Mouse (Mus musculus): ENCODE results near the gene Lcp1. TPM values are rescaled to one million over a fixed set of nuclear protein-coding genes. Genes with fewer than 3 reads are reported as not detected.

Lcp1 gene
- total and polyA plus RNA-seq, 3 experiments, result 6.8 to 15.2 (median 14.3) TPM

DNA sequence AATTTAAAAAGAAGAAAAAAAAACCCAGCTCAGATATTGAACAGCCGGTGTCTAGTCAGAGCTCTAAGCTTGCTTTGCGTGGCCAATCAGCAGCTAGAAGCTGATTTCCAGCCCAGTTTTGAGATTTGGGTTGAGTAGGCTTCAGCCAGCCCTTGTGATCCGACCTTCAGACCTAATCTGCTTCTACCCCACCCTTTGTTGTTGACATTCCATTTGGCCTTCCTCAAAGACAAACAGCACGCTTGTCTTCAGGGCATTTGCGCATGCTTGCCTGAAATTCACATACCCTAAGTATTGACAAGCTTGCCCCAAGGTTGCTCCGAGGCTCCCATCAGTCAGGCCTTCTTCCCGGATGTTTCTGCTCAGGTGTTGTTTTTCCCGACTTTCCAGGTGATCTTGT, 23.6 kb downstream of the Lcp1 start:
- intact Hi-C loops (cut with DNase I), result no loop called here
- Histone ChIP-seq H3K9ac (ENCODE audit: low read depth, low read length) (no peak overlapping the region), H3K27me3 (ENCODE audit: control insufficient read depth, insufficient read depth, low read length) (no peaks in the 10 kb centered on the region), H3K27ac (no peak overlapping the region), H3K79me2 (replicated peaks; ENCODE audit: control insufficient read depth, insufficient read depth, low read length) (no peaks in the 10 kb centered on the region), H3K4me1 (ENCODE audit: control insufficient read depth, insufficient read depth, low read length) (no peaks in the 10 kb centered on the region), H3K4me3 (no peak overlapping the region), H3K36me3 (ENCODE audit: control insufficient read depth, insufficient read depth, low read length) (no peaks in the 10 kb centered on the region)
- WGBS, result 77% methylated on average over 8 of the region's 8 CpGs
- TF ChIP-seq CTCF (IDR thresholded peaks at IDR 0.05) (no peak), EP300 (IDR thresholded peaks at IDR 0.05; ENCODE audit: insufficient read depth, low read depth, low read length) (no peak), POLR2A (IDR thresholded peaks at IDR 0.05; ENCODE audit: insufficient read depth, low read depth, low read length) (no peak)
- no peak for DNase-seq

DNA sequence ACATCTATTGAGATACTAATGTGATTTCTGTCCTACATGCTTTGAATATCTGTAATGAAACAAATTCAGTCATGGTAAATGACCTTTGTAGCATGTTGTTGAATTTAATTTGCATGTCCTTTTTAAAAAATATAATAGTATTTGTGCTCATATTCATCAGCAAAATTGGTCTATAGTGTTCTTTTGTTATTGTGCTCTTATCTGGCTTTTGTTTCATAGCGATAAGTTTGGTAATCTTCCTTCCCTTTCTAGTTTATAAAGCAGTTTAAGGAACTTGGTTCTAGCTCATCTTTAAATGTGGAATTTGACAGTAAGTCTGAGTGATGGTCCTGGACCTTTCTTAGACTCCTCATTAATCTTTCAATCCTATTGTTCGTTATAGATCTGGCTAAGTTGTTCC, 28.5 kb downstream of the Lcp1 start:
- intact Hi-C loops (cut with DNase I), result no loop called here
- Histone ChIP-seq H3K27me3 (ENCODE audit: control insufficient read depth, insufficient read depth, low read length) (no peaks in the 10 kb centered on the region), H3K4me3 (no peak overlapping the region), H3K79me2 (replicated peaks; ENCODE audit: control insufficient read depth, insufficient read depth, low read length) (no peaks in the 10 kb centered on the region), H3K36me3 (ENCODE audit: control insufficient read depth, insufficient read depth, low read length) (no peaks in the 10 kb centered on the region), H3K4me1 (ENCODE audit: control insufficient read depth, insufficient read depth, low read length) (no peaks in the 10 kb centered on the region), H3K9ac (ENCODE audit: low read depth, low read length) (no peak overlapping the region), H3K27ac (no peak overlapping the region)
- TF ChIP-seq CTCF (IDR thresholded peaks at IDR 0.05) (no peak), EP300 (IDR thresholded peaks at IDR 0.05; ENCODE audit: insufficient read depth, low read depth, low read length) (no peak), POLR2A (IDR thresholded peaks at IDR 0.05; ENCODE audit: insufficient read depth, low read depth, low read length) (no peak)
- 78% methylated on average over 2 of the region's 2 CpGs for WGBS
- no peak for DNase-seq

DNA sequence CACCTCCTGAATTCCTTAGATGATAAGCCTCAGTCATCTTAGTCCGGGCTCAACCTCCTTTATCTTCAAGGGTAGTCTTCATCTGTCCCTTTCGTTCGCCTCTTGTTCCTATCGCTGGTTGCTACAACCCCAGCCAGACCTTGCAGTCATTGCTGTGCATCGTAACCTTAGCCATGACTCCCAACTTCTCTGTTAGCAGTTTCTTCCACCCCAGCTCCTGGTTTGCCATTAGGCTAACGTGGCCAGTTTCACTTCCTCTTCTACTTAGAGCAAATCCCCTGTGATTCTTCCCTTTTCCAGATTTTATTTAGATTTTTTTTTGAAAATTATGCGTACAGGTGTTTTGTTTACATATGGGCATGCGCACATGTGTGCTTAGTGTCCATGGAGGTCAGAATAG, 33.0 kb downstream of the Lcp1 start:
- no peak for DNase-seq
- H3K4me1 ChIP-seq (ENCODE audit: control insufficient read depth, insufficient read depth, low read length), result no peaks in the 10 kb centered on the region
- H3K79me2 ChIP-seq (replicated peaks; ENCODE audit: control insufficient read depth, insufficient read depth, low read length), result no peaks in the 10 kb centered on the region
- no peak for TF ChIP-seq EP300 (IDR thresholded peaks at IDR 0.05; ENCODE audit: insufficient read depth, low read depth, low read length)
- no peak for TF ChIP-seq POLR2A (IDR thresholded peaks at IDR 0.05; ENCODE audit: insufficient read depth, low read depth, low read length)
- TF ChIP-seq CTCF (IDR thresholded peaks at IDR 0.05), result no peak
- no peak overlapping the region for H3K4me3 ChIP-seq
- intact Hi-C loops (cut with DNase I), result no loop called here
- no peak overlapping the region; the same call in 1 of the 2 replicates for H3K27ac ChIP-seq
- H3K36me3 ChIP-seq (ENCODE audit: control insufficient read depth, insufficient read depth, low read length), result no peaks in the 10 kb centered on the region
- H3K9ac ChIP-seq (ENCODE audit: low read depth, low read length), result no peak overlapping the region
- no peaks in the 10 kb centered on the region for H3K27me3 ChIP-seq (ENCODE audit: control insufficient read depth, insufficient read depth, low read length)
- WGBS, result 85% methylated on average over 8 of the region's 8 CpGs

DNA sequence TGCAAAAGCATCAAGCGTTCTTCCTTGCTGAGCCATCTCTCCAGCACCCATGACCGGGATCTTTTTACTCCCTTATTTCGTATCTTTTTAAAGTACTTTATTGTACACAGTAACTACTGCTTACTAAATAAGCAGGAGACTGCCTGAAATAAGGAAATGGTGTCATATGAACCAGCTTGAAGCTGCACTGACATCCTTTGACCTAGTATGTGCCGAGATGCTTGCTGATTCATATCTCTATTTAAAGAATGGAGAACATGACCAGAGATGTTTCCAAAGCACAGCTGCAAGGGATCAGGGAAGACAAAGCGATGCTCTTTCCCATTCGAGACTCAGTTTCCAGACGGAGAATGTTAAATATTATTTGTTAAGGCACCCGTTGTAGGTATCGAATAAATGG, 33.4 kb downstream of the Lcp1 start:
- Histone ChIP-seq H3K36me3 (ENCODE audit: control insufficient read depth, insufficient read depth, low read length) (no peaks in the 10 kb centered on the region), H3K27ac (no peak overlapping the region), H3K27me3 (ENCODE audit: control insufficient read depth, insufficient read depth, low read length) (no peaks in the 10 kb centered on the region), H3K4me3 (no peak overlapping the region), H3K9ac (ENCODE audit: low read depth, low read length) (no peak overlapping the region), H3K79me2 (replicated peaks; ENCODE audit: control insufficient read depth, insufficient read depth, low read length) (no peaks in the 10 kb centered on the region), H3K4me1 (ENCODE audit: control insufficient read depth, insufficient read depth, low read length) (no peaks in the 10 kb centered on the region)
- intact Hi-C loops (cut with DNase I), result no loop called here
- TF ChIP-seq EP300 (IDR thresholded peaks at IDR 0.05; ENCODE audit: insufficient read depth, low read depth, low read length) (no peak), POLR2A (IDR thresholded peaks at IDR 0.05; ENCODE audit: insufficient read depth, low read depth, low read length) (no peak), CTCF (IDR thresholded peaks at IDR 0.05) (no peak)
- 86% methylated on average over 9 of the region's 9 CpGs for WGBS
- DNase-seq, result no peak

DNA sequence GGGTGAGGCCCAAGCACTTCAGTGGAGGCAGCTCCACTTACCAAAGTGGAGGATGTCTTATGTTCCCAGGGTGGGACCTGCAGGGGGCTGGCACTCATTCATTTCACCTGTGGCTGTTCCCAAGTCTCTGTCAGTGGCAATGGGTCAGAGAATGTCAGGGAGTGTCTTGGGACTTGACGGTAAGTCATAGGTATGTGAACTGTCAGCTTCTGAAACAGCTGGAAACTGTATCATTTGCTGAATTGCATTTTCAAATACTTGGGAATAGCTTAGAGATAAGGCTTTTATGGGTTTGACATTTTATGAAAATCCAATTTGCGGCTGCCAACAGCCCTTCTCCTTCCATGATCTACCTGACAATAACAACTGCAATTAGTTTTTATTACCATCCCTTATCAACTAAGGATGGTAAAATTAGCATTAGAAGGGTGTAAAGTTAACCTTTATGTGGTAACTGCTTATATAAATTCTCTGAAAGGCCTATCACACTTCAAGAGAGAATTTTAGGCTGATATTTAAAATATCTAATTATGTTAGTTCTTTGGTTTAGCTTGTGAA, 34.8 kb downstream of the Lcp1 start:
- no peaks in the 10 kb centered on the region for H3K27me3 ChIP-seq (ENCODE audit: control insufficient read depth, insufficient read depth, low read length)
- H3K79me2 ChIP-seq (replicated peaks; ENCODE audit: control insufficient read depth, insufficient read depth, low read length), result no peaks in the 10 kb centered on the region
- no peak overlapping the region for H3K9ac ChIP-seq (ENCODE audit: low read depth, low read length)
- TF ChIP-seq EP300 (IDR thresholded peaks at IDR 0.05; ENCODE audit: insufficient read depth, low read depth, low read length), result no peak
- TF ChIP-seq POLR2A (IDR thresholded peaks at IDR 0.05; ENCODE audit: insufficient read depth, low read depth, low read length), result no peak
- TF ChIP-seq CTCF (IDR thresholded peaks at IDR 0.05), result no peak
- 79% methylated on average over 2 of the region's 2 CpGs for WGBS
- intact Hi-C loops (cut with DNase I), result no loop called here
- H3K4me1 ChIP-seq (ENCODE audit: control insufficient read depth, insufficient read depth, low read length), result no peaks in the 10 kb centered on the region
- H3K36me3 ChIP-seq (ENCODE audit: control insufficient read depth, insufficient read depth, low read length), result no peaks in the 10 kb centered on the region
- H3K4me3 ChIP-seq, result no peak overlapping the region
- no peak for DNase-seq
- no peak overlapping the region for H3K27ac ChIP-seq

DNA sequence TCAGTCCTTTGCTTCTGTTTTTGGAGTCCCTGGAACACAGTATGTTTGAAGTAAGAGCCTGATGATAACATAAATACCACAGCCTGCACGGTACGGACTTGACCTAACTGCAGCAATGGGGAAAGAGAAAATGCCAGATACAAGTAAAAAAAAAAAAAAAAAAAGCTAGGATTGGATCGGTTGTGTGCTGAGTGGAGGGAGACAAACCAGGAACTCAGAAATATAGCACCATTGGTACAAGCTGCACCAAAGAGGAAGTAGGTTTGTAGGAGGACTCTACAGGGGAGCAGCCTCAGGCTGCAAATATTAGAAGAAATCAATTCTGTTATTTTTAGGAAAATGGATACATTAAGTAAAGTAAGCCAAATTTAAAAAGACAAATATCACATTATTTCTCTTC, 37.6 kb downstream of the Lcp1 start:
- Histone ChIP-seq H3K79me2 (replicated peaks; ENCODE audit: control insufficient read depth, insufficient read depth, low read length) (no peaks in the 10 kb centered on the region), H3K36me3 (ENCODE audit: control insufficient read depth, insufficient read depth, low read length) (no peaks in the 10 kb centered on the region), H3K4me1 (ENCODE audit: control insufficient read depth, insufficient read depth, low read length) (no peaks in the 10 kb centered on the region; the same call in 1 of the 2 replicates), H3K27ac (no peak overlapping the region), H3K27me3 (ENCODE audit: control insufficient read depth, insufficient read depth, low read length) (no peaks in the 10 kb centered on the region), H3K9ac (ENCODE audit: low read depth, low read length) (no peak overlapping the region), H3K4me3 (no peak overlapping the region)
- DNase-seq, result no peak
- WGBS, result 47% methylated on average over 3 of the region's 3 CpGs
- intact Hi-C loops (cut with DNase I), result no loop called here
- no peak for TF ChIP-seq POLR2A (IDR thresholded peaks at IDR 0.05; ENCODE audit: insufficient read depth, low read depth, low read length)
- no peak for TF ChIP-seq CTCF (IDR thresholded peaks at IDR 0.05)
- no peak for TF ChIP-seq EP300 (IDR thresholded peaks at IDR 0.05; ENCODE audit: insufficient read depth, low read depth, low read length)

Data from heart, adult 2 months (tissue).